Mouse (Mus musculus) right cerebral cortex, postnatal 10 days (tissue): ENCODE data around the gene Qser1.
"Not testable (repeated sequence)": the region's sequence is repeated elsewhere in the genome, so short reads cannot be mapped to it uniquely, and the experiment has no call there.

ENCODE experiments used
- DNase-seq, 2 experiments: peaks; one replicate each; pipeline ENCODE4 v3.0.0; 2021; ENCODE audit warnings: low spot score in 2 of 2

Qser1 gene

GRCm38 (mm10) chr2:104816371-104816827 lies at the start of gene Qser1:
Gene Qser1, minus strand, starts transcription at chr2:104816760.
- no peak for DNase-seq

GRCm38 (mm10) chr2:104864176-104864860 lies 47.8 kb upstream of the Qser1 start:
- no peak for DNase-seq

GRCm38 (mm10) chr2:104860426-104860825 lies 43.9 kb upstream of the Qser1 start:
- DNase-seq, result no peak

GRCm38 (mm10) chr2:104859060-104859459 lies 42.5 kb upstream of the Qser1 start:
- no peak for DNase-seq

GRCm38 (mm10) chr2:104858083-104858482 lies 41.5 kb upstream of the Qser1 start:
- not testable (repeated sequence) for DNase-seq

GRCm38 (mm10) chr2:104856218-104856617 lies 39.7 kb upstream of the Qser1 start:
- DNase-seq, result no peak

- DNase-seq, result no peak
Observed at GRCm38 (mm10) chr2:104855732-104856131, 39.2 kb upstream of the Qser1 start.

GRCm38 (mm10) chr2:104854836-104855235 lies 38.3 kb upstream of the Qser1 start:
- DNase-seq, result no peak

- no peak for DNase-seq
Observed at GRCm38 (mm10) chr2:104852546-104852945, 36.0 kb upstream of the Qser1 start.

GRCm38 (mm10) chr2:104851686-104852085 lies 35.1 kb upstream of the Qser1 start:
- peak in 1 of 2 experiments; percentile 17 for DNase-seq

GRCm38 (mm10) chr2:104849991-104850359 lies 33.4 kb upstream of the Qser1 start:
- DNase-seq, result no peak

GRCm38 (mm10) chr2:104849276-104849990 lies 32.9 kb upstream of the Qser1 start, which contains the start of gene Prrg4:
Gene Prrg4, minus strand, starts transcription at chr2:104849876.
- peak; percentile 40 to 51 for DNase-seq

GRCm38 (mm10) chr2:104848235-104849161 lies 31.9 kb upstream of the Qser1 start:
- DNase-seq, result no peak

- no peak for DNase-seq
Observed at GRCm38 (mm10) chr2:104847645-104848044, 31.1 kb upstream of the Qser1 start.

- DNase-seq, result no peak
Observed at GRCm38 (mm10) chr2:104846638-104847414, 30.3 kb upstream of the Qser1 start.

- no peak for DNase-seq
Observed at GRCm38 (mm10) chr2:104842559-104842958, 26.0 kb upstream of the Qser1 start.

- no peak for DNase-seq
Observed at GRCm38 (mm10) chr2:104841736-104842135, 25.2 kb upstream of the Qser1 start.

GRCm38 (mm10) chr2:104840974-104841373 lies 24.4 kb upstream of the Qser1 start:
- DNase-seq, result no peak

GRCm38 (mm10) chr2:104832486-104832885 lies 15.9 kb upstream of the Qser1 start:
- no peak for DNase-seq

- DNase-seq, result no peak
Observed at GRCm38 (mm10) chr2:104826191-104826590, 9.6 kb upstream of the Qser1 start.

GRCm38 (mm10) chr2:104818763-104819162 lies 2.2 kb upstream of the Qser1 start:
- DNase-seq, result not testable (repeated sequence)
